Mouse (Mus musculus) lung, postnatal 36 days (tissue): ENCODE data around the gene Tmem56.

Experiments
- DNase-seq: peaks from one replicate; pipeline ENCODE4 v3.0.0; 2022; ENCODE audit warnings: mixed read lengths

The Tmem56 gene

DNA sequence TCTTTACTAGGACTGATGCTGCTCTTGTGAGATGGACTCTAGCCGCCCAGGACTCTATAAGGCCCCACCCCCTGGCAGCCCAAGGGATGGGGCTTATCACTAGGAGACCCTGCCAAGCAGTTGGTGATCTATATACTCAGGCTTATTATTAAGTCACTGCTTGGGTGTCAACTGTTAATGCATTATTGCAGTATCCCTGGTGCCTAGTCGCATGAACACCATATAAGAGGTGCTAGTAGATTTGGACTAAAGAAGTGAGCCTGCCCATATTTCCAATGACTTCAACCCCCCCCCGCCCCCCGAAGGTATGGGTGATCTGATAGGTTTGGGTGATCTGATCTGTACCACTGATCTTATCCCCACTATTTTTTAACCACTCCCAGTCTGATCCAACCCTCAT lies at the start of gene Tmem56:
Gene Tmem56, minus strand, starts transcription at position 101 of the 400 bp plus-strand sequence.
- DNase-seq: no peak

DNA sequence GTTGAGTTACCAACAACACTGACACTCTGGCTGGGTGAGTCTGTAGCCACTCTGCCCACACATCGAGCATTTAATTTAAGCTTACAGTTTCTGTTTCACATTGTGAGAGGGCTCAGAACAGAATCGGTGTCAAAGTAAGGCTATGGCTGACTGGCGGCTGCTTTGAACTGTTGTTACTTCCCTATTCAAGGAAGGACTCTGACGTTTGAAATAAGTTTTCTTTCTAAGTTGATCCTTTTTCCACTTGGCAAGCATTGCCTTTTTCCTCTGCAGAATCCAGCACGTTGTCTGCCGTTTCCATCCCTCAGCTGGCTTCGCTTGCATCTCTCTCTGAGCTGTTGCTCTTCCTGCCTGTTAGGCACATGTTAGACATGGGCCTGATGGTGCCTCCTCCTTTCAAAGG lies 47.3 kb upstream of the Tmem56 start:
- peak; percentile 38 for DNase-seq

DNA sequence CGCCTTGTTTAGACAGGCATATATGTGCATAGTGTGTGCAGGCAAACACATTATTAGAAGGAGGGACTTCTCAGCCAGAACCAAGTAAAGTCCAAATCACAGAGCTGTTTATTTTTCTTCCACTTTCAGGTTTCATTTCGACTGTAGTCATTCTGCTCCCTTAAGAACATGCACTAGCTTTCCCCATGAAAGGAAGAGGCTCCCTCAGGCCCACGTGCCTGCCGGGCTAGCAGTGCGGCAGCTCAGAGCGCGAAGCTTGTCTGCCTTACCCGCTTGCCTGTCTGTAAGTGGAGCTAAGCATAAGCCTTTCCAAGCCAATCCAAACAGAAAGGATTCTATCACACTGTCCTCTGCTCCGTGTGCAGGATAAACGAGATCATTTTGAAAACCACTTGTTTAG lies 46.7 kb upstream of the Tmem56 start:
- no peak for DNase-seq

DNA sequence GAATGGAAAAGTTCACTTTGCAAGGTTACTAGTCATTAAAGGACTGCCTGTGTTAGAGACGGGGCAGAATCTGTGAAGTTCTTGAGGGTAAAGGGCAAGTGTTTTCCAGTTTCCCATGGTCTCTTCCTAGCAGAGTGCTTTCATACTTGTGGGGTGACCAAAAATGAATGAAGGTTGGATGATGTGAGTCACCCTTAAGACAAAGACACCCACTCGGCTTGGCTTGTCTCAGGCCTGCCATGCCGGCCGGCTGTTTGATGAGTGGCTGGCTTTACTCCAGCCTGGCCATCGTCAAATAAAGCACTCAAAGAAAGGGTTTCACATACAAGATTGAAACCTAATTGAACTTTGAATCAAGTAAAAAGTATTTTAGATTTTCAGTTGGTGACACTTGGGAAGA lies 44.5 kb upstream of the Tmem56 start:
- DNase-seq: no peak

DNA sequence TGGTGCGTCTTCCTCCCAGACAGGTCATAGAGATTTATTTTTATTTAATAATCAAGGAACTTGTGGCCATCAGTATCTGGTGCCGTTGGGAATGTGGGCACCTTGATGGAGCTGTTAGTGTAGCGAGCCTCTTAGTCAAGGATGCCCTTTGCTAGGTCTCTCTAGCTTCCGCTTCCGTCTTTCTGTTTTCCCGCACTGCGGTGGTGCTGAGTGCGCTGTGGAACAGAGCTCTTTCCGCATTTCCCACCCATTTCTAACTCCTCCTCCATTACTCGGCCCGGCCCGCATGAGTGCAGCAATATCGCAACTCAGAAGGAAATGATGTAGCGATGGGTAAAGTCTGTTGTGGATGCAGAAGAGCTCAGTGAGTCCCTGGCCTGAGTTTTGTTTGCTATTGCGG lies 40.5 kb upstream of the Tmem56 start:
- no peak for DNase-seq

DNA sequence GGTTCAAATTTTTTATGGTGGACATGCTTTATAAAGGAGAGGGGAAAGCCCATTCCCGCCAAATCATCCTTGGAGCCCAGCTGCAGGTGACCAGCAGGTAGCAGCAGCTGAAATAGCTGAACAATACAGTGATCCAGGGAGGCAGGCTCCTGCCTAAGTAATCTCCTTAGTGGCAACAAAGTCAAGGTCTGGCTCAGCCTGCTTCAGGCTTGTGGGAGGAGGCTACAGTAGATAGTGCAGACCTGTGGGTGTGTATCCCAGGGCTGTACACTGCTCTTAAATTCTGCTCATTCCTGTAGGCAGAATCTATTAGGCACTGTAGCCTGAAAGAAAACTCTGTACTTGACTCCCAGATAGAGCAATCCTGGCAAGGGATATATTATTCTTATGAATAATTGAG lies 38.0 kb upstream of the Tmem56 start:
- DNase-seq: no peak

DNA sequence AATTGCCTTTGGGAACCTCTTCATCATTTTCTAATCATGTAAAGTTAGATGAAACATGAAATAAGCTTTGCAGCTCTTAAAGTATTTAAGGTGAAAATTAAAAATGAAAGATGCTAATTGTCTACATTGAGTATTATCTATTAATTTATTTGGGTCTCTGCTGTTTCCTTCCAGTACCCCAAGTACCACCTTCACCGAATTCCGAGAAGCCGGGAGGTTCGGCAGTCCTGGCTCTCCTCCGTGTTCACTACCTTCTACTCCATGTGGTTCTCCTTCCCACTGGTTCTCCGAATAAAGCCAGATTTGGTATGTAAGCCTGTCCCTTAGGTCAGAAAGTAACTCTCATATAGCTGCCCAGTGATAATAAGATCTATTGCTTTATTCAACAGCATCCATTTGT lies 37.0 kb upstream of the Tmem56 start:
- DNase-seq: no peak

DNA sequence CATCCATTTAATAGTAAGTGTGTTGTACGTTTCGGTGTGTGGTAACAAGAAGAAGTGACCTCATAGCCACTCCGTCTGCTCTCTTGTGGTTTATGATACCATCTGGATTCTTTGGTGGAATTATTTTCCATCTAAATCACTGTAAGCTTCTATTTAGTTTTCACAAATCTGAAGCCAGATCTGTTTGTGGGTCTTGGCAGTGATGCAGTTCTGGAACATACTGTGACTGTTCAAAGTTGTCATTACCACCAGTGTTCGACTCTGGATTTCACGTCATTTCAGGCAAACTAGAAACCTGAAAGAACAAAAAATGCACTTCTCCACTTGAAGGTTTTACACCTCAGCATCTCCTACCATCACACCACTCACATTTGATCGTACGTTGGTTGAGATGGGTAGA lies 32.6 kb upstream of the Tmem56 start:
- DNase-seq: no peak

DNA sequence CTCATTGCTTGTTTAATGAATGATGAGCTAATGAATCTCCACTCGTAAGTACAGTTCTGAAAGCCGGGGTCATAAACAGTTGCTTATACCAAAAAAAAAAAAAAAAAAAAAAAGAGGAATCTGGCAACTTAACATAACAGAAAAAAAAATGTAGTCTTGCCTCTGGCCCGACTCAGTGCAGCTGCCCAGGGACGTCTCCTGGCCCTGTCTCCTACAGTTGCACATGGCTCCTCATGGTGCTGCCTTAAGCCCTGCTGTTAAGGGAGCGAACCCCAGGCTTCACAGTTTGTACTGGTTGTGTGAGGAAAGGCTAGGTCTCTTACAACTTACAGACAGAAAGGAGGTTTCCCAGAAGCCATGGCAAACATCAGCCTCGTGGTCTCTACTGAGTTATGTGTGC lies 31.3 kb upstream of the Tmem56 start:
- no peak for DNase-seq

DNA sequence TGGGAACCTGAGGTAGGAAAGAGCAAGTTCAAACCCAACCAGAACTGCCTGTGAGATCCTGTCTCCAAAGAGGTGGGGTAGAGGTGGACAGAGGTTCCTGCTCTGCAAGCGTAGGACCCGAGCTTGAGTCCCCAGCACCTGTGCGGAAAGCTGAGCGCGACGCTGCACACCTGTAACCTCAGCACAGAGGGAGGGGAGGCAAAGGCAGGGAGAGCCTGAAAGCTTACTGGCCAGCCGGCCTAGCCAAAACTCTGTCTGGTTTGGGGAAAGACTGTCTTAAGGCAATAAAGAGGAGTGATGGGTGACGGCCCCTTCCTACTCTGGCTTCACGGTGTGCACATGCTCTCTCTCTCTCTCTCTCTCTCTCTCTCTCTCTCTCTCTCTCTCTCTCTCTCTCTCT lies 30.1 kb upstream of the Tmem56 start:
- DNase-seq: no peak

DNA sequence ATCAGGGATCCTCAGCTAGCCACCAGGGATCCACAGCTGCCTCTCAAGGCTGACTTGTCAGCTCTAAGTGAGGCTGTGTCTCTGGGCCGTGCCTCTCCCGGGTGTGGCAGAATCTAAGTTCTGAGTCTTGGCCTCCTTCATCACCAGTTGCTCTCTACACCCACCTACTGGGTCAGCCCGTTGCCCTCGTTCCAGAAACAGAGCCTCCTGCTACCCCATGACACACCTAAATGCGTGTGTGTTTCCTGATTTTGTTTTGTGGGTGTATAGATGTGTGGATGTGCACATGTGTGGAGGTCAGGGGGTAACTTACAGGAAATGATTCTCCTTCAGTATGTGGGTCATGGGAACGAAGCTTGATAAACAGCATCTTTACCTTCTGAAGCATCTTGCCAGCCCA lies 29.5 kb upstream of the Tmem56 start:
- no peak for DNase-seq

DNA sequence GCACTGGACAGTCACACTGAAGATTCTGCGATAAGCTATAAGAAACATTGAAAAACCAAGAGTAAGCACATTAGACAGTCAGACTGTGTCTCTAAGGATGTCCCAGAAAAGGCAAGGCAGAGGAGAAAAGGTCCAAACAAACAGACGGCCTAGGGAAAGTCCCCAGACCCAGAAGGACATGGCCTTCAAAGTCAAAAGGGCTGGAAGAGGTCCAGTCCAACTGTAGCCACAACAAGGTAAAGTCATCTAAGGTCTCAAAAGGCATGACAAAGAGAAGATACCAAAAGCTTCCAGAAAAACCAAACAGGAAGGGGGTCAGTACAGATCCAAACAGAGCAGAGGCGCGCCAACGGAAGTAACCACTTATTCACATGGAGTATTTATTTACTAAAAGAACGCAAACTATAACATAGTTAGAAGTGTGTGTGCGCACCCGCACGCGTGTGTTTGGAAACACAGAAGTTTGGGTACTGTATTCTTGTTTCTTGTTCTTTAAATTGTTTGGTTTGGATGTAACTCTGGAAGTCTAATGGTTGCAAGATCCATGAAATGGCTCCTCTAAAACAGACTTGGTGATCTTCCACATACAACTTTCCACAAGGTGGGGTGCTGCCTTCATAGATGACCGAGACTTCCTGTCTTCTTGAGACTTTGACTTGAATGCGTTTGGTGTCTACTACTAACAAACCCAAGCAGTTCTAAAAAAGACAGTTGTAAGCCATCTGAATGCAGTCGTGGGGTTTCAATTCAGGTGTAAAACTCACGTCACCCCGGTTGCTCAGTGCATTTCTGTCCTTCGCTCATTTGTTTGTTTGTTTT lies 27.2 kb upstream of the Tmem56 start:
- DNase-seq: peak; percentile 56

DNA sequence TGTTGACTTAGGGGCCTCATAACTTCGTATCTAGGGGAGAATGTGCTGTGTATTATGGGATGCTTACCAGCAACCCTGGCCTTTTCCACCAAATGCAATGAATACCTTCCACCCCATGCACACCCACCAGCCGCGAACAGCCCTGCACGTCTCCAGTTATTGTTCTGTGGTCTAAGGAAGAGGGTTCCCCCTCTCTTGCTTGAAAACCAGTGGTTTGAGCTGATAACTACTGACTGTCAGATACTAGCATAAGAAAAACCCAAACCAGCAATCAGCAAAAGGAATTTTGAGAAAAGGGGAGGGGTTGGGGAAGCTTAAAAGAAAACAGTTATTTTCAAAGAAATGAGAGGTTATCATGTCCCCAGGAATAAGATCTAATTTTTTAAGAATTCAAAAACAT lies 26.5 kb upstream of the Tmem56 start:
- no peak for DNase-seq

DNA sequence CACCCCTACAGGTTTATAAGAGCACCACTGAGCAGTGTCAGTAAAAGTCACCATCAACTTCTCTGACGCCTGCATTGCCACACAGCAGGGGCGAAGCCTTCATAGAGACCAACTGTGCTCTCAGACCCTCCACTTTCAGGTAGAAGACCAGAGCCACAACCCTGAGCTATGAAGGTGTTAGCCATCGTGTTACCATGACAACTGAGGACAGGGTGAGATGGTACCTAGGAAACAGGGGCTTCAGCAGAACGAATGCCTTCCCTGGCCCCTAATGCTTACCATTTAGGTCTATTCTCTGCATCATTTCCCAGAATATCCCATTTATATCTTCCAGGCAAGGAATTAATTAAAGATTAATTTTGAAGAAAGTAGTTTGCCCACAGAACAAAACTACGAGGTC lies 26.0 kb upstream of the Tmem56 start:
- no peak for DNase-seq

DNA sequence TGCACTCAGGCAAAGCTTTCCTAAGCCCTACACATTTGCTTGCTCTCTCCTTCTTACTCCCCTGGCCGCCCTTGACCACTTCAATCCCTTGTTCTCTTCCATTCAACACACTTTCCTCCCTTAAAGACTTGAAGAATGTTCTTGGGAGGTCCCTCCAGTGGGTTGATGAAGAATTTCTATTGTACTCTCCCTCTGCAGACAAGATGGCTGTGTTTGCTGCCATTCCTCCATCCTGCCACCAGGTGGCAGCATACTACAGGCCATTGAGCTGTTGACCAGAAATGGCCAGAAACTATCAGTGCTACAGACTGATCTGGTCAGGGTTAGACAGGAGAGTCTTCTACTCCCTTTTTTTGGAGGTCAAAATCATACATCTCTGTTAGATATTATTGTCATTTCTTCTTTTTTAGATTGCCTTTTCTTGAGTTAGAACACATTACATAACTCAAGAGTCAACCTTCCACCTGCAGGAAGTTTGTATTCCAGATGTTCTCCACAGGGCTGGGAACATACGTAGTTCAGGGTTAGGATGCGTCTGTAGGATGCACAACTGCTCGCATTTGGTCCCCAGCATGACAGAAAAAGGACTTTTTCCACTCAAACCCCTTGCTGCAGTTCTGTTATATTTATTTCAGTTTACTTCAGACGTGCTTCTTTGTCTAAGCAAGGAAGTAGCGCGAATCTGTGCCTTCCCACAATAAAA lies 24.8 kb upstream of the Tmem56 start:
- DNase-seq: peak; percentile 86

DNA sequence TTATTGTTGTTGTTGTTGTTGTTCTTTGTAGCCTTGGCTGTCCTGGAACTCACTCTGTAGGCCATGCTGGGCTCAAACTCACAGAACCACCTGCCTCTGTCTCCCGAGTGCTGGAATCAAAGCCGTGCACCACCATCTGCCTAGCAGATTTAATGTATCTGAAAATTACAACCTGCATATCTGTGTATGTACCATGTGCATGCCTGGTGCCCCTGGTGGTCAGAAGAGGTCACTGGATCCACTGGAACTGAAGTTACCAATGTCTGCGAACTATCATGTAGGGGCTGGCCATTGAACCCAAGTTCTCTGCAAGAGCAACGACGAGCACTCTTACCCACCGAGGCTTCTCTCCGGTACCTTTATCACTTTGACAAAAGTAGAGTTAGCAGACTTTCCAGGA lies 23.7 kb upstream of the Tmem56 start:
- peak; percentile 31 for DNase-seq

DNA sequence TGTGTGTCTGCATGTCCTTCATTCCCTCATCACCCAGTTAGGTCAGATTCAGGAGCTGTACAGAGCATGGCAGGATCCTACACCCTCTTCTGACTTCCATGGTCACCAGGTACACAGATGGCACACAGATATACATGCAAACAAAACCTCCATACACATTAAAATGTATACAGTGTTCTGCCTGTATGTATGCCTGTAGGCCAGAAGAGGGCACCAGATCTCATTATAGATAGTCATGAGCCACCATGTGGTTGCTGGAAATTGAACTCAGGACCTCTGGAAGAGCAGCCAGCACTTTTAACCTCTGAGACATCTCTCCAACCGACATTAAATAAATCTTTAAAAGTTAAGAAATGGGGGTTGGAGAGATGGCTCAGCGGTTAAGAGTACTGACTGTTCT lies 11.3 kb upstream of the Tmem56 start:
- DNase-seq: no peak

DNA sequence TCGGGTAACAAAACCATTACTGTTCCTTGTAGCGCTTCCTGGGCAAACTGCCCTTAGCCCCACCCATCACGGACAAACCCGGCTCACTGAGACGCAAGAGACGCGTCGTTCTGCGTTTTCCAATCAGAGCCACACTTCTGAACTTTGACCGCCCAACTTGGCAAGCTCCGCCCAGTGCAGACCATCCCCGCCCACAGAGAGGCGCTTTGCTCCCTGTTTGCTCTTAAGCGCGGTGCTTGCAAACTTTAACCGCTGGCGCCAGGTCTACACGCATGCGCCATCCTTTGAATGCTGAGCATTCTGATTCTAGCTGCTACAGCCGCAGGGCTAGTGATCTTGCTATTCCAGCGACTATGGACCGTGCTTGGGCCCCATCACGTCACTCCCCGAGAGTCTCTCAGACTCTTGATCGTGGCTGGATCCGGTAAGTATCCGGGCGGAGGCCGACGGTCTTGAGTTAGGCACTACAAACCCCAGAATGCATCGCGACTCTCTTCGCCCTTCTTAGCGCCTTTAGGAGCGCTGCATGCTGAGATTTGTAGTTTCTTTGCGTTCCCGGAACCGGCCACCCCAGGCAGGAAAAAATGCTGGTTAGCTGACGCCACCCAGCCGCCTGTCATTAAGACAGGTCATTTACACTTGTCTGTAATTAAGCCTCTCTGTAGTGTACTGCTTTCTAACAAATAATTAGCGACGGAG lies 8.8 kb upstream of the Tmem56 start, which contains the start of gene Alg14:
Gene Alg14, plus strand, starts transcription at position 214 of the 699 bp plus-strand sequence.
- peak; percentile 99 for DNase-seq

DNA sequence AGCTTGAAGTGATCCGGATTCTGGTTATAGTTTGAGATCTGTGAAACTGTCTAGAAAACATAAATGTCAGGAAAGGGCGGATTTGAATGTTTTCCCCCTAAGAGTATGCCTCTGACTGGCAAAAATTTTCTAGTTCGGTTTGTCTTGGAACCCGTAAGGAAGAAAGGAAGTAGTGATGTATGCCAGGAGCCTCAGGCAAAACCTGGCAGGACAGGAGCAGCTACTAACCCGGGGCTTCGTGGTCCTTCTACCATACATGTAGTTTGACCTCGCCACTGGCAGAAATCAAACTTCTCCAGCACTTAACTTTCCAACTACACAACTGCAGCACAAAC lies 8.3 kb upstream of the Tmem56 start:
- no peak for DNase-seq

DNA sequence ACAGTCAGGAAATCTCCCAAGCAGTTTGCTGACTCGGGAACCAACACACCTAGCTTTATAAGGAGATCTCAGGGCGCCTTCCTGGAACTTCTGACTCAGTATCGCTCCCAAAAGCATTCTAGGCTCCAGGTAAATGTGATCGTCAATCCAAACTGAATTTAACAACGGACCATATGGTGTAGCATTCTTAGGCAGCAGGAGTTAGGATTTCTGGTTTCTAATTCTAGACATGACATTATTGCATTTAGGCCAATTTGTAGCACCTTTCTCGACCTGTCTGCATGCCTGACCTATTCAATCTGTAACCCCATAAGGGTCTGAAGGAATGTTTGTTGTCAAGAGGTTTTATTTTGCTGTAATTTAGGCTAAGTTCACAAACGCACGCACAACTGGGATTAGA lies 7.8 kb upstream of the Tmem56 start:
- DNase-seq: no peak

DNA sequence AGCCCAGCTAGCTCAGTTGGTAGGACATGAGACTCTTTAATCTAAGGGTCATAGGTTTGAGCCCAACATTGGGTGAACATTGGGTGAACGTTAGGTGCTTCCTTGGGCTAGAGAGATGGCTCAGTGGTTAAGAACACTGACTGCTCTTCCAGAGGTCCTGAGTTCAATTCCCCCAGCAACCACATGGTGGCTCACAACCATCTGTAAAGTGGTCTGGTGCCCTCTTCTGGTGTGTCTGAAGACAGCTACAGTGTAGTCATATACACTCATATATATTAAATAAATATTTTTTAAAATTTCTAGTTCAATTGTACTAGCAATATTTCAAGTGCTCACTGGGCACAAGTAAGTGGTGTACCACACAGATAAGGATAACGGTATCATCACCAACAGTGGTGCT lies 4.3 kb upstream of the Tmem56 start:
- no peak for DNase-seq

DNA sequence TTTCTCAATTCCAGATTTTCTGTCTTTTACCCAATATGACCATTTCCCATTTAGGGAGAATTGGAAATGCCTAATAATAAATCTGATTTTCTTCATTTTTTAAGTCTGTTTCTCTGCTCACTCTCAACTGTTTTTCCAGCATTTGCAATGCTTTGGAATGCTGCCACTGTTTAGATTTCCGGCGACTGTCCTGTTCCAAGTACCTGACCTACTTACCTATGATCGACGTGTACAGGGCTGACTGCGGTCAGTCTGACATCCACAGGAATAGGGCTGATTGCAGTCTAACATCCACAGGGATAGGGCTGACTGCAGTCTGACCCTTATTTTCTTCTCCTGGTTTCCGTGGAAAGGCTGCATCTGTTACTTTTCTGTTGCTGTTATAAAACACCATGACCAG lies 2.3 kb upstream of the Tmem56 start:
- DNase-seq: no peak

DNA sequence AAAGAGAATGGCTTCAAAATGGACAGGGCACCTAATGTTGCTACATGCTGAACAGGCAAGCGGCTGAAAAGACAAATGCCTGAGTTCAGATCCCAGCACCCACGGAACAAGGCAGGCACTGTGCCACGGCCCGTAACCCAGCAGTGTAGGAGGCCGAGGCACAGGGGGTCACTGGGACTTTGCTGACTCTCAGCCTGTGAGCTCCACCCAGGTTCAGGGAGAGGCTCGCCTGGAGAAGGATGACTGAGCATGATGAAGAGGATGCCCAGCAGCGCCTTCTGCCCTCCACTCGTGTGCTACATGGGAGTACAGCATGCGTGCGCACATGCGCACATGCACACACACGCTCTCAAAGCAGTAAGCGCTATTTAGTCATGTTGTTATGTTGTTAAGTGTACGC lies 3.2 kb downstream of the Tmem56 start:
- DNase-seq: no peak

DNA sequence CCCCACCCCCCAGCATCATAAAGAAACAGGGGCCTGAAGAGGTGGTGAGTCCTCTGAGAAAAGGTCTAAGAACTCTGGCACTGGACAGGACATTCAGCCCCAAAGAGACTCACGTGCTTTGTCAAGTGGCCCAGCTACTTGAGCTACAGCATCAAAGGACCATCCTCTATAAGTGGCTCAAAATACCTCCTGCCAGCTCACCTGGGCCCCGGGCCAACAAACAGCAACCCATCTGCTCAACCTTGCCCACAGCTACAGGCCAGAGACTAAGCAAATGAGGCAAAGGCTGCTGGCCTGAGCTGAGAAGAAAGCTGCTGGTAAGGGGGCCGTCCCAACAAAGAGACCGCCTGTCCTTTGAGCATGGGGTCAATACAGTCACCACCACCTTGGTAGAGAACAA lies 5.3 kb downstream of the Tmem56 start:
- DNase-seq: peak; percentile 47
